Mouse (Mus musculus) heart, embryonic 11.5 days (tissue): ENCODE data around the gene Scarf2. TPM values are rescaled to one million over a fixed set of nuclear protein-coding genes. Genes with fewer than 3 reads are reported as not detected.
A peak's percentile ranks its signal among the peaks of the same experiment; 100 is the strongest.

Experiments used
- ATAC-seq: fragments of 200-750 bp; cut with Nextera tagmentation; replicated peaks from 2 replicates; pipeline ENCODE4 v1.8.0; 2017; ENCODE audit warnings: moderate library complexity; ENCODE audit not compliant: insufficient number of reproducible peaks, low FRiP score, low TSS enrichment
- H3K27ac ChIP-seq: fragments of 300-500 bp; sonication (generic); 2 replicates; pipeline ENCODE4 v1.5.1; 2014; ENCODE audit warnings: mild to moderate bottlenecking, low read depth, low read length
- H3K27me3 ChIP-seq: fragments of 300-500 bp; sonication (generic); 2 replicates; pipeline ENCODE4 v1.6.1; 2014; ENCODE audit warnings: mild to moderate bottlenecking, low read length, mixed read lengths; ENCODE audit not compliant: control insufficient read depth, insufficient read depth
- H3K36me3 ChIP-seq: fragments of 300-500 bp; sonication (generic); 2 replicates; pipeline ENCODE4 v1.6.1; 2014; ENCODE audit warnings: mild to moderate bottlenecking, low read length, moderate library complexity, mixed read lengths; ENCODE audit not compliant: control insufficient read depth, insufficient read depth
- H3K4me1 ChIP-seq: fragments of 300-500 bp; sonication (generic); 2 replicates; pipeline ENCODE4 v1.6.1; 2014; ENCODE audit warnings: low read length; ENCODE audit not compliant: control insufficient read depth, insufficient read depth
- H3K4me2 ChIP-seq: fragments of 300-500 bp; sonication (generic); 2 replicates; pipeline ENCODE4 v1.6.1; 2014; ENCODE audit warnings: mild to moderate bottlenecking, moderate library complexity
- H3K4me3 ChIP-seq: fragments of 300-500 bp; sonication (generic); 2 replicates; pipeline ENCODE4 v1.5.1; 2014; ENCODE audit warnings: low read depth, low read length
- H3K9ac ChIP-seq: fragments of 300-500 bp; sonication (generic); 2 replicates; pipeline ENCODE4 v1.6.1; 2014; ENCODE audit warnings: mild to moderate bottlenecking, low read depth, low read length, moderate library complexity
- H3K9me3 ChIP-seq: fragments of 300-500 bp; sonication (generic); replicated peaks from 2 replicates; pipeline ENCODE4 v1.6.1; 2016; ENCODE audit warnings: low read length; ENCODE audit not compliant: control insufficient read depth
- WGBS: fragments of 180-500 bp; shearing (Covaris S2); extraction: QIAGEN DNeasy Blood & Tissue Kit; methylation state at CpG from one replicate; pipeline ENCODE4 v1.1.7; 2014; ENCODE audit not compliant: insufficient replicate concordance; 5-methylcytosine and 5-hydroxymethylcytosine counted together
- polyA plus RNA-seq: library from polyadenylated mRNA; unstranded; fragments of >200 nt; fragmentation: Nextera tagmentation; extraction: Ambion mirVana; gene quantifications from 2 replicates; pipeline ENCODE4 v1.2.1, GENCODE M21; 2014

The Scarf2 gene
- polyA plus RNA-seq, 1 experiment from 2014 or later = 7.2 TPM

DNA sequence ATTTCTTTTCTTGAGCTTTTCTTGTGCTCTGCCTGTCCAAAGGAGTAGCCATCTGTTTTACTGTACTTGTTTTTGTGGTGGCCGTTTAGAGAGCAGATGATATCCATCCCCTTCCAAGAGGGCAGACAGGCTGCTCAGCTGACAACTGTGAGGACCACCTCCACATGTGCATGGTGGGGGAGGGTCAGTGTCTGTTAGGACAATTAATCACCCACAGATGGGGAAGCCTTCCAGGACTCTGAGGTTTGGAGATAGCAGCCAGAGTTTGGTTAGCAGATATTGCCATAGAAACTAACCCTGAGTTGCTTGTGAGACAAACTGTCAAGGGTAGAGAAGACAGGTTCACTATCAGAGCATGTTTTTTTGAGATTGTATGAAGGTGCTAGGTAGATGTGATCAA, 36.0 kb upstream of the Scarf2 start:
- no peak overlapping the region for H3K4me3 ChIP-seq
- no peak overlapping the region for H3K9ac ChIP-seq
- peaks cover 15% of the 10 kb centered on the region for H3K4me1 ChIP-seq
- H3K27me3 ChIP-seq = no peaks in the 10 kb centered on the region
- no peaks in the 10 kb centered on the region for H3K9me3 ChIP-seq
- WGBS = 36% methylated on average over 1 of the region's 1 CpGs
- H3K4me2 ChIP-seq = peak overlapping the region; percentile 93; the same call in 1 of the 2 replicates
- H3K27ac ChIP-seq = no peak overlapping the region
- H3K36me3 ChIP-seq = no peaks in the 10 kb centered on the region
- no peak for ATAC-seq

- WGBS = 71% methylated on average over 4 of the region's 4 CpGs
- Histone ChIP-seq H3K36me3 (0 out of 2 replicates have a peak, but pooled peaks cover 6% of the 10 kb centered on the region), H3K4me2 (no peak overlapping the region), H3K4me3 (no peak overlapping the region), H3K4me1 (peaks cover 15% of the 10 kb centered on the region), H3K9me3 (no peaks in the 10 kb centered on the region), H3K27me3 (no peaks in the 10 kb centered on the region), H3K27ac (no peak overlapping the region), H3K9ac (no peak overlapping the region)
- no peak for ATAC-seq
Observed at GRCm38 (mm10) chr16:17764108-17764511, 33.0 kb upstream of the Scarf2 start.

- Histone ChIP-seq H3K4me3 (no peak overlapping the region), H3K9ac (no peak overlapping the region), H3K4me1 (0 out of 2 replicates have a peak, but pooled peaks cover 3% of the 10 kb centered on the region), H3K27ac (no peak overlapping the region), H3K4me2 (no peak overlapping the region), H3K36me3 (peaks cover 14% of the 10 kb centered on the region), H3K9me3 (no peaks in the 10 kb centered on the region), H3K27me3 (no peaks in the 10 kb centered on the region)
- 58% methylated on average over 7 of the region's 7 CpGs for WGBS
- ATAC-seq = no peak
Observed at GRCm38 (mm10) chr16:17768834-17769233, 28.2 kb upstream of the Scarf2 start.

GRCm38 (mm10) chr16:17771117-17771865, 25.8 kb upstream of the Scarf2 start:
- no peak for ATAC-seq
- H3K9me3 ChIP-seq = no peaks in the 10 kb centered on the region
- 73% methylated on average over 4 of the region's 4 CpGs for WGBS

DNA sequence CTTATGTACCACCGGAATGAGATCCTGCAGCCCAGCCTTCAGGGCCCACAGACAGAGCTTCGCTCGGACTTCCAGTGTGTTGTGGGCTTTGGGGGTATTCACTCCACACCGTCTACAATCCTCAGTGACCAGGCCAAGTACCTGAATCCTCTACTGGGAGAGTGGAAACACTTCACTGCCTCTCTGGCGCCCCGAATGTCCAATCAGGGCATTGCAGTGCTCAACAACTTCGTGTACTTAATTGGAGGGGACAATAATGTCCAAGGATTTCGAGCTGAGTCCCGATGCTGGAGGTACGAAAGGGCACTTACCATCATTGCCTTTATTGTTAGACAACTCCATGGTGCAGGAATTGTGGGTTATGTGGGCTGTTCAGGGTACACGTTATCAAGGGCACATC, 20.3 kb upstream of the Scarf2 start:
- H3K36me3 ChIP-seq = peaks cover 20% of the 10 kb centered on the region
- H3K4me1 ChIP-seq = no peaks in the 10 kb centered on the region
- H3K9me3 ChIP-seq = no peaks in the 10 kb centered on the region
- ATAC-seq = no peak
- no peak overlapping the region for H3K9ac ChIP-seq
- H3K4me2 ChIP-seq = no peak overlapping the region
- no peak overlapping the region for H3K4me3 ChIP-seq
- no peak overlapping the region for H3K27ac ChIP-seq
- no peaks in the 10 kb centered on the region for H3K27me3 ChIP-seq
- WGBS = 62% methylated on average over 11 of the region's 11 CpGs

More at GRCm38 (mm10) chr16:17771117-17771865, 25.8 kb upstream of the Scarf2 start:
- no peak overlapping the region for H3K9ac ChIP-seq
- no peaks in the 10 kb centered on the region for H3K27me3 ChIP-seq
- H3K36me3 ChIP-seq = peaks cover 14% of the 10 kb centered on the region
- no peak overlapping the region for H3K4me2 ChIP-seq
- no peak overlapping the region for H3K4me3 ChIP-seq
- H3K27ac ChIP-seq = no peak overlapping the region
- no peaks in the 10 kb centered on the region for H3K4me1 ChIP-seq

- H3K4me2 ChIP-seq = no peak overlapping the region
- H3K36me3 ChIP-seq = peaks cover 16% of the 10 kb centered on the region
- H3K27me3 ChIP-seq = no peaks in the 10 kb centered on the region
- ATAC-seq = no peak
- WGBS = 71% methylated on average over 4 of the region's 4 CpGs
- H3K9me3 ChIP-seq = no peaks in the 10 kb centered on the region
- no peak overlapping the region for H3K27ac ChIP-seq
- H3K9ac ChIP-seq = no peak overlapping the region
- no peaks in the 10 kb centered on the region for H3K4me1 ChIP-seq
- H3K4me3 ChIP-seq = no peak overlapping the region
Observed at GRCm38 (mm10) chr16:17778223-17778622, 18.9 kb upstream of the Scarf2 start.

DNA sequence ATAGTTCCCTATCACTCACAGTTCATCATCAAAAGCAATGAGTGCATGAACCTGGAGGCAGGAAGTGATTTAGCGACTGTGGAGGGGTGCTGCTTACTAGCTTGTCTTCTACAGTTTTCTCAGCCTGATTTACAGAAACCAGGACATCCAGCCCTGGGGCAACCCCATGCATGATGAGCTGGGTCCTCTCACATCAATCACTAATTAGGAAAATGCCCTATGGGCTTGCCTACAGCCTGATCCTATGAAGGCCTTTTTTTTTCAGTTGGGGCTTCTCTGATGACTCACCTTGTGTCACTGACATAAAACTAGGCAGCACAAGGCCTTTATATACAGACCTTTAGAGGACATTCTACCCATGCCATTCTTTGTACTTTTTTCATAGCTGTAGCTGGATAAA, 17.4 kb upstream of the Scarf2 start:
- no peak overlapping the region for H3K9ac ChIP-seq
- ATAC-seq = no peak
- H3K4me3 ChIP-seq = no peak overlapping the region
- H3K4me1 ChIP-seq = no peaks in the 10 kb centered on the region
- H3K27ac ChIP-seq = no peak overlapping the region
- H3K27me3 ChIP-seq = no peaks in the 10 kb centered on the region
- no peak overlapping the region for H3K4me2 ChIP-seq
- WGBS = 84% methylated on average over 1 of the region's 1 CpGs
- H3K36me3 ChIP-seq = peaks cover 16% of the 10 kb centered on the region
- H3K9me3 ChIP-seq = no peaks in the 10 kb centered on the region

DNA sequence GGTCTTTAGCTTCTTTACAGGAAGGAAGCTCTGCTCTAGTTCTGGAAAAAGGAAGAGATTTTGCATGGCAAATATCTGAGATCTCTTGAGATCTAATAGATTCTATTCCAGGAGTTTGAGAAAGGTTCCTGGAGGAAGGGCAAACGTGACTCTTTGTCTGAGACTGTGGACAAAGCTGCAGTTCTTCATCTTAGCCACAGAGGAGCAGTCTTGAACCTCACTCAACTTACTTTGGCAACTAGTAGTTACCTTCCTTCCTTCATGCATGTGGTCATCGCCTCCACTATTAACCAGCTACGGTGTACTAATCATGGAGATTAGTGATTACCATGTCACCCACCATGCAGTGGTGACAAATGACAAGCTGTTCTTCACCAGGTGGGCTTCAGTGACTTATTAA, 11.7 kb upstream of the Scarf2 start:
- no peaks in the 10 kb centered on the region for H3K27me3 ChIP-seq
- 58% methylated on average over 3 of the region's 3 CpGs for WGBS
- no peak for ATAC-seq
- peaks cover 11% of the 10 kb centered on the region for H3K36me3 ChIP-seq
- no peak overlapping the region for H3K4me3 ChIP-seq
- H3K9ac ChIP-seq = no peak overlapping the region
- no peaks in the 10 kb centered on the region for H3K9me3 ChIP-seq
- no peak overlapping the region for H3K27ac ChIP-seq
- no peaks in the 10 kb centered on the region for H3K4me1 ChIP-seq
- H3K4me2 ChIP-seq = no peak overlapping the region

GRCm38 (mm10) chr16:17792728-17793127, 4.4 kb upstream of the Scarf2 start:
- Histone ChIP-seq H3K4me1 (peaks cover 6% of the 10 kb centered on the region), H3K4me2 (no peak overlapping the region), H3K4me3 (no peak overlapping the region), H3K27me3 (peaks cover 20% of the 10 kb centered on the region), H3K36me3 (peaks cover 16% of the 10 kb centered on the region), H3K9ac (no peak overlapping the region), H3K27ac (no peak overlapping the region), H3K9me3 (no peaks in the 10 kb centered on the region)
- ATAC-seq = no peak
- 76% methylated on average over 3 of the region's 3 CpGs for WGBS
